Mouse (Mus musculus) embryonic facial prominence, embryonic 11.5 days (tissue): ENCODE results near the gene Klf7. TPM values are rescaled to one million over a fixed set of nuclear protein-coding genes. Genes with fewer than 3 reads are reported as not detected.
"Not testable (repeated sequence)": the region's sequence is repeated elsewhere in the genome, so short reads cannot be mapped to it uniquely, and the experiment has no call there.

Experiments used
- ATAC-seq: fragments of 200-750 bp; cut with Nextera tagmentation; replicated peaks from 2 replicates; pipeline ENCODE4 v1.8.0; 2017; ENCODE audit warnings: low read depth; ENCODE audit not compliant: insufficient number of reproducible peaks, low FRiP score, low TSS enrichment
- DNase-seq: peaks from one replicate; pipeline ENCODE4 v3.0.0-alpha.2; 2015; ENCODE audit warnings: low spot score
- H3K27ac ChIP-seq: fragments of 300-500 bp; sonication (generic); replicated peaks from 2 replicates; pipeline ENCODE4 v1.5.1; 2014; ENCODE audit warnings: mild to moderate bottlenecking, low read depth, low read length, control low read depth
- H3K27me3 ChIP-seq: fragments of 300-500 bp; sonication (generic); 2 replicates; pipeline ENCODE4 v1.6.1; 2014; ENCODE audit warnings: mild to moderate bottlenecking, low read length, moderate library complexity, mixed read lengths; ENCODE audit not compliant: control insufficient read depth, insufficient read depth
- H3K36me3 ChIP-seq: fragments of 300-500 bp; sonication (generic); replicated peaks from 2 replicates; pipeline ENCODE4 v1.6.1; 2014; ENCODE audit warnings: low read depth, mild to moderate bottlenecking, low read length, moderate library complexity, mixed read lengths; ENCODE audit not compliant: control insufficient read depth, insufficient read depth
- H3K4me1 ChIP-seq: fragments of 300-500 bp; sonication (generic); 2 replicates; pipeline ENCODE4 v1.6.1; 2014; ENCODE audit warnings: low read length, mixed read lengths; ENCODE audit not compliant: control insufficient read depth, insufficient read depth
- H3K4me2 ChIP-seq: fragments of 300-500 bp; sonication (generic); 2 replicates; pipeline ENCODE4 v1.6.1; 2014; ENCODE audit warnings: low read depth, mild to moderate bottlenecking, control low read depth, low read length, moderate library complexity
- H3K4me3 ChIP-seq: fragments of 300-500 bp; sonication (generic); 2 replicates; pipeline ENCODE4 v1.5.1; 2014; ENCODE audit warnings: low read depth, low read length, control low read depth
- H3K9ac ChIP-seq: fragments of 300-500 bp; sonication (generic); replicated peaks from 2 replicates; pipeline ENCODE4 v1.6.1; 2014; ENCODE audit warnings: mild to moderate bottlenecking, control low read depth, low read length
- H3K9me3 ChIP-seq: fragments of 300-500 bp; sonication (generic); replicated peaks from 2 replicates; pipeline ENCODE4 v1.6.1; 2016; ENCODE audit warnings: mild to moderate bottlenecking, low read length, inconsistent platforms, mixed read lengths; ENCODE audit not compliant: control insufficient read depth
- WGBS: fragments of 180-500 bp; shearing (Covaris S2); extraction: QIAGEN DNeasy Blood & Tissue Kit; methylation state at CpG from one replicate; pipeline ENCODE4 v1.1.7; 2014; 5-methylcytosine and 5-hydroxymethylcytosine counted together
- polyA plus RNA-seq: library from polyadenylated mRNA; unstranded; fragments of >200 nt; fragmentation: Nextera tagmentation; extraction: Ambion mirVana; gene quantifications from 2 replicates; pipeline ENCODE4 v1.2.1, GENCODE M21; 2014

The Klf7 gene
- polyA plus RNA-seq, 1 experiment from 2014 or later = 15.6 TPM

GRCm38 (mm10) chr1:64114579-64114978 lies 7.5 kb downstream of the Klf7 start:
- H3K27ac ChIP-seq = no peak overlapping the region
- no peak for ATAC-seq
- 87% methylated on average over 3 of the region's 3 CpGs for WGBS
- H3K9ac ChIP-seq = no peak overlapping the region
- no peak overlapping the region for H3K4me3 ChIP-seq
- H3K27me3 ChIP-seq = no peaks in the 10 kb centered on the region
- no peaks in the 10 kb centered on the region for H3K9me3 ChIP-seq
- no peaks in the 10 kb centered on the region for H3K4me1 ChIP-seq
- H3K4me2 ChIP-seq = no peak overlapping the region
- no peak for DNase-seq
- H3K36me3 ChIP-seq = no peaks in the 10 kb centered on the region

DNA sequence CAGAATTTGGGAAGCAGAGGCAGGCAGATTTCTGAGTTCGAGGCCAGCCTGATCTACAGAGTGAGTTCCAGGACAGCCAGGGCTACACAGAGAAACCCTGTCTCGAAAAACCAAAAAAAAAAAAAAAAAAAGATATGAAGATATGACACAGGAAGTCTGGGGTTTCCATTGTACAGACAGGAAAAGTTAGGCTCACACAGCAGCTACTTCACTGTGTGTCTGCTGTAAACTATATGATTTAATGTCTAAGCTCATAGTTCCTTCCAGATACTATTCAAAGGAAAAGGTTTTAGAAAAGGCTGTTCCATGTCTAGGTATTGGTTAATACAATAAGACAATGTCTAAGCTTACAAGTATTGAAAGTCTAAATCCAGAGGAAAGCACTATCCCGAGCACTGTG lies 13.4 kb downstream of the Klf7 start:
- H3K4me1 ChIP-seq, DNase-seq, H3K9me3 ChIP-seq, H3K27ac ChIP-seq, H3K4me3 ChIP-seq, H3K27me3 ChIP-seq, ATAC-seq, H3K9ac ChIP-seq, H3K4me2 ChIP-seq, H3K36me3 ChIP-seq: not testable (repeated sequence)
- WGBS = 97% methylated on average over 2 of the region's 3 CpGs

DNA sequence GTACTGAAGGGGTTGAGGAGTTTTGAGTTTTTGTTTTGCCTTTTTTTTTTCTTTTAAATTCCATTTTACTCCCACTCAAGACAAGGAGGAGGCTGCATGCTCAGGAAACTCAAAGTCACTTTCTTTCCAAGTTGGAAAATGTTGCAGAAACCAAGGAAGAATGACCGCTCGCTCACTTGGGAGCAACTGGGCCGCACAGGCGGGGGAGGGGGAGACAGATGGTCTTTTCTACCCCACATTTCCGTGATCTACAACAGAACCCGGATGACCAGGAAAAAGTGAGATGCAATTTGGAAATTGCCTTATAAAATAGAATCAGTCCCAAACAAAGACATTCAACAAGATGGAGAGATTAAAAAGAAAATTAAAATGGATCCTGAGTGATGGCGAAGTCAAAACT lies 14.6 kb downstream of the Klf7 start:
- Histone ChIP-seq H3K27me3 (no peaks in the 10 kb centered on the region), H3K4me1 (no peaks in the 10 kb centered on the region), H3K9me3 (no peaks in the 10 kb centered on the region), H3K9ac (no peak overlapping the region), H3K27ac (no peak overlapping the region), H3K36me3 (no peaks in the 10 kb centered on the region), H3K4me3 (no peak overlapping the region), H3K4me2 (no peak overlapping the region)
- DNase-seq = no peak
- ATAC-seq = no peak
- WGBS = 63% methylated on average over 7 of the region's 7 CpGs

- DNase-seq = no peak
- no peak overlapping the region for H3K4me2 ChIP-seq
- no peaks in the 10 kb centered on the region for H3K9me3 ChIP-seq
- WGBS = 37% methylated on average over 5 of the region's 5 CpGs
- H3K9ac ChIP-seq = no peak overlapping the region
- H3K4me1 ChIP-seq = no peaks in the 10 kb centered on the region
- H3K36me3 ChIP-seq = no peaks in the 10 kb centered on the region
- ATAC-seq = no peak
- H3K27me3 ChIP-seq = no peaks in the 10 kb centered on the region
- H3K27ac ChIP-seq = no peak overlapping the region
- no peak overlapping the region for H3K4me3 ChIP-seq
Measured at GRCm38 (mm10) chr1:64106127-64106526, 16.0 kb downstream of the Klf7 start.

GRCm38 (mm10) chr1:64105181-64105646 lies 16.9 kb downstream of the Klf7 start:
- no peaks in the 10 kb centered on the region for H3K36me3 ChIP-seq
- no peak for DNase-seq
- no peak overlapping the region for H3K9ac ChIP-seq
- H3K27ac ChIP-seq = no peak overlapping the region
- WGBS = 90% methylated on average over 7 of the region's 7 CpGs
- H3K4me2 ChIP-seq = no peak overlapping the region
- H3K4me3 ChIP-seq = no peak overlapping the region
- H3K4me1 ChIP-seq = no peaks in the 10 kb centered on the region
- ATAC-seq = no peak
- H3K9me3 ChIP-seq = no peaks in the 10 kb centered on the region
- H3K27me3 ChIP-seq = no peaks in the 10 kb centered on the region

DNA sequence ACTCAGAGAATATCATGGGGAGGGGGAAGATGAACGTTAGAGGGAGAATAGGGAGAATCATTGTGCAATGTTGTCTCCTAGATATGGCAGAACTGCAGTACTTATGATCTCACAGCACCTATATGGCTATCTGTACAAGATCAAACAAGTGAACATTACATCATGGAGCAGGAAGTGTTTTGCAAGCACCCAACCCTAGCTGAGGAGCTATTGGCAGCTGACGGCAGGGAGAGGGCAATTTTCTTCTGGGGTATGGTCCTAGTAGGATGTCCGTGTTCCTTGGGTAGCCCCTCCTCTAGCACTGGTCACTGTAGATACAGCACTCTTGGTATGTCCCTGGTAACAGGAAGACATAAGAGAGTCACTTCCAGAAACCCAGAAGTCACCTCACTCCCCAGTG lies 17.4 kb downstream of the Klf7 start:
- H3K9ac ChIP-seq = no peak overlapping the region
- H3K4me2 ChIP-seq = no peak overlapping the region
- H3K27ac ChIP-seq = no peak overlapping the region
- 0 out of 2 replicates have a peak, but pooled peaks have one; percentile 14 for ATAC-seq
- H3K36me3 ChIP-seq = no peaks in the 10 kb centered on the region
- no peak for DNase-seq
- WGBS = 87% methylated on average over 3 of the region's 3 CpGs
- no peaks in the 10 kb centered on the region for H3K27me3 ChIP-seq
- H3K4me3 ChIP-seq = no peak overlapping the region
- no peaks in the 10 kb centered on the region for H3K4me1 ChIP-seq
- no peaks in the 10 kb centered on the region for H3K9me3 ChIP-seq

- Histone ChIP-seq H3K4me2 (no peak overlapping the region), H3K27me3 (no peaks in the 10 kb centered on the region), H3K9me3 (no peaks in the 10 kb centered on the region), H3K9ac (no peak overlapping the region), H3K27ac (no peak overlapping the region), H3K4me3 (no peak overlapping the region), H3K36me3 (no peaks in the 10 kb centered on the region), H3K4me1 (no peaks in the 10 kb centered on the region; the same call in none of the 2 replicates)
- DNase-seq (no peak), ATAC-seq (no peak)
- 65% methylated on average over 3 of the region's 3 CpGs for WGBS
Measured at GRCm38 (mm10) chr1:64101331-64101730, 20.8 kb downstream of the Klf7 start.

DNA sequence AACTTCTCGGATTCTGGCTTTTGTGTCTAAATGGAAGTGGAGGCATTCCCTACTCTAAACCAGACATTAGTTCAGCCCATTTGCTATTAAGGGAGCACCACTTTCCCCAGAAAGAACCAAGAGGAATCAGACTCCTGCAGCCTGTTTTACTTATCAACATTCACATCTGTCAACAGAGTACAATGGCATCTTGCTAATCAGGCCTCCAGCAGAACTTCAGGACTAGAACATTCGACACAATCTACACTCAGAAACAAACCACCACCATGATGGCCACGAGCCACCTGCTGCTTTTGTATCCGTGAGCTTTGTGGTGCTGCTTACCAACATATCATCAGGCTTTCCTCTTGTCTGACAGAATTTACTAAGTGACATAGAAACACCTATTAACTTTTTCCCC lies 23.3 kb downstream of the Klf7 start:
- WGBS = 67% methylated on average over 4 of the region's 4 CpGs
- Histone ChIP-seq H3K27me3 (no peaks in the 10 kb centered on the region), H3K4me2 (no peak overlapping the region), H3K4me3 (no peak overlapping the region), H3K36me3 (no peaks in the 10 kb centered on the region), H3K9ac (no peak overlapping the region), H3K9me3 (no peaks in the 10 kb centered on the region), H3K4me1 (no peaks in the 10 kb centered on the region; the same call in none of the 2 replicates), H3K27ac (no peak overlapping the region)
- ATAC-seq (no peak), DNase-seq (no peak)
